Mouse (Mus musculus) common myeloid progenitor, adult 5-6 weeks (primary cell): ENCODE measurements at regions not wholly inside any gene's neighbourhood (a gene's known extent, or its start where the extent isn't known, plus 50 kb on each side); places are given as distances from the start of the nearest gene placed in this dataset.
A peak's percentile ranks its signal among the peaks of the same experiment; 100 is the strongest.

ENCODE experiments used
- ATAC-seq: replicated peaks from 2 replicates; pipeline ENCODE4 v1.8.0; 2016; ENCODE audit warnings: low read depth, mild to moderate bottlenecking, moderate TSS enrichment, inconsistent platforms; ENCODE audit not compliant: poor library complexity, severe bottlenecking

DNA sequence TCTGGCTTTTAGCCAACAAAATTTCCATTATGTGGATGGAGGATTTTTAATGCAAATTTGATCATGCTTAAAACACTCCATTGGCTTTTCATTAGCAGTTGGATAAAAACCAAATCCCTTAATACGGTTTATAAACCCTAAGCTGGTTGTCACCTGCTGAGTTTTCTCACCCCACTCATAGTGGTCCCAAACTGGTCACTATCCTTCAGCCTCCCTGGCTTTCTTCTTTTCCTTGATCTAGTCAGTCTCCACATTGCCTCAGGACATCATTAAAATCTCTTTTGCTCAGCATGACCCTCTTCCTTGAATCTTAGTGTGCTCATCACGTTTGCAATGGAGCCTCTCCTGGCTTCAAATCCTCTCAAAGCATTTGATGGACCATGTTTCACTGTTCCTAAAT lies 340.9 kb upstream of the Cntn3 start:
- no peak for ATAC-seq

DNA sequence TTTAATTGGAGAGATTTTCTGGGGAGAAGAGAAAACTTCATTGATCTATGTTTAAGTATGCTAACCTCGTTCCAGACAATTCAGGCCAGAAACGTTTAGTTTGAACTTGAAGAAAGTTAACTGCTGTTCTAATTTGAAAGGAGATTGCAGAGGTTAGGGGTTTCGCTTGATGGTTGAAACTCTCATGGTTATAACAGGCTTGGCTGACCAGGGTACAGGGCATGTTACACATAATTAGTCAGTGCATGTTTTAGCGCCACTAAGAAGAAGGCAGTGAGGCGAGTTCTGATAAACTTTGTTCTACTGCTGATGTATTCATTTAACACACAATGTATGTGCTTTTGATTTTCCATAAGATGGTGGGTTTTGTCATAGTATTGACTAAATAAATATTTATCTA lies 331.1 kb upstream of the Cntn3 start:
- no peak for ATAC-seq

DNA sequence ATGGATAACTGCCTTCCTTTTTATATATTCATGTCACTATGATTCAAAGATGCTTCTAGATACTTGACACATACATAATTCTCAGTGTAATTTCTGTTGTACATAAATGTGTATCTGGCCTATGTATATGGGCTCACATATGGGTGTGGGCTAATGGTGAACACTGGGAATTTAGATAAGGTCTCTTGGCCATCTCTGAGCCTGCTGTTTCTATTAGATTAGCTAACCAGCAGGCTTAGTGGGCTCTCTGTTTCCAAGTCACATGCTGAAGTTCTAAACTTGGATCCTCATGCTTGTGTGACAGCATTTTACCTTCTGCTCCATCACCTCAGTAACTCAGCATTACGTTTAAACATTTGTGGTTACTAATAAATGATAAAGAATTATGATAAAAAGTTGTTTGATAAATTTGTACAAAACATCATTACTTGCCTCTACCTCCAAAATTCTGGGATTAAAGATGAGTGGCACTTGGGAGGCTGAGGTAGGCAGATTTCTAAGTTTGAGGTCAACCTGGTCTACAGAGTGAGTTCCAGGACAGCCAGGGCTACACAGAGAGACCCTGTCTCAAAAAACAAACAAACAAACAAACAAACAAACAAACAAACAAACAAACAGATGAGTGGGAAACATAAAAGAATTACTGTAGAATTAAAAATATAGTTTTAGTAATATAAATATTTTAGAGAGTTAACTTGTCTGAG lies 327.7 kb upstream of the Cntn3 start:
- ATAC-seq: 0 out of 2 replicates have a peak, but pooled peaks have one; percentile 32

DNA sequence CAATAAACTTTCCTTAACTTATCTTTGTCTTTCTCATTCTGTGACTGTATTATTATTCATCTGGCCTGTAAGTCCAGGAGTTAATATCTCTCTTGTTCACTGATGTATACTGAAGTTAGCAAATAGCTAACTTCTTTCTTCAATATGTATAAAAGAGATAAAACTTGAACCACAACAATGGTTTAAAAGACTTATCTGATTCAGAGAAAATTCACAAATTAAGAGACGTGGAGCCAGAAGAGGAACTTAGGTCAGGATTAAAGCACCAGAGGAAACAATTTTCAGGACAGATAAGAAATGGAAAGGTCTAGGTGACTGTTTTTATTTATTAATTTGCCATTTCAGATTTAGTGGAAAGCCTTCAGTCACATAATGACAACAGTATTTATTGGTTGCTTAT lies 295.5 kb upstream of the Cntn3 start:
- ATAC-seq: 0 out of 2 replicates have a peak, but pooled peaks have one; percentile 22

DNA sequence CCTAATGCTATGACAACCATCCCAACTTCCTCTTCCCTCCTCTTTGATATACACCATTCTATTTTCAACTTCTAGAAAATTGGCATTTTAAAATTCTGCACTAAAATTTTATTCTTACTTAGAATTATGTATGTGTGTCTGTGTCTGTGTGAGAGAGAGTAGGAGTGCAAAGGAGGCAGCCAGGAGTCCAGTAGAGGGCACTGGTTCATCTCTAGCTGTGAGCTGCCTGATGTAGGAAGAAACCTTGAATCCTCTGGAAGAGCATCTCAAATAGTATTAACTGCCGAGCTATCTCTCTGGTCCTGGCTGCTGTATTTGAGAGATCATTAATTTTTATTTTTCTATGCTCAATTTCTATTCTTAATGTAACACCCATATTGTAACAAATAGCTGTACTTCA lies 271.6 kb upstream of the Cntn3 start:
- no peak for ATAC-seq

DNA sequence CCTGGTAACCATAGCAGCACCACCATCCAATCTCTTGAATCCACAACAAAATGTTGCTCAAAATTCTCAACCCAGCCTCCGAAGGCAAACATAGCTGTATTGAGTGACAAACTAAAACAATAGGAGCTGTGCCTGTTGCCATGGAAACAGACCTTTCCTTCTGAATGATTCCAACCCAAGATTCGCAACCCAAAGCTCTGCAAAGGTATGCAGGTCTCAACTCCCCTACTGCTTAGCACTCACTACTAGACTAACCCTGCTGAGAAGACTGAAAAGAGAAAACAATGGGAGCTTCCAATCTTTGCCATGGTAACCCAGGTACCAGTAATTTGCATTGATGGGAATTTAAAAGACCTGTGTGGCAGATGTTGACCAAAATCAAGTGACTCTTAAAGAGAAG lies 260.2 kb upstream of the Cntn3 start:
- no peak for ATAC-seq
